Mouse (Mus musculus) brown adipose tissue, adult 24 weeks (tissue): ENCODE results near the gene Fancd2. TPM values are rescaled to one million over a fixed set of nuclear protein-coding genes. Genes with fewer than 3 reads are reported as not detected.

Source experiments
- H3K27ac ChIP-seq: fragments of 200-500 bp; replicated peaks from 2 replicates; pipeline ENCODE4 v1.5.1; 2012; ENCODE audit warnings: low read depth, mild to moderate bottlenecking, low read length
- H3K4me1 ChIP-seq: fragments of 200-500 bp; 2 replicates; pipeline ENCODE4 v1.6.1; 2012; ENCODE audit warnings: low read length, mixed read lengths; ENCODE audit not compliant: control insufficient read depth, insufficient read depth, insufficient read length
- H3K4me3 ChIP-seq: fragments of 200-500 bp; 2 replicates; pipeline ENCODE4 v1.5.1; 2012; ENCODE audit warnings: low read depth, mild to moderate bottlenecking, low read length, moderate library complexity; ENCODE audit not compliant: insufficient read depth
- polyA plus RNA-seq: library from polyadenylated mRNA; stranded (reverse); fragments of >200 nt; gene quantifications from 2 replicates; pipeline ENCODE4 v1.2.4, GENCODE M21; 2012; ENCODE audit not compliant: missing spikeins, insufficient read depth, insufficient read length

Gene Fancd2
- polyA plus RNA-seq, 1 experiment = 0.48 TPM

GRCm38 (mm10) chr6:113614997-113615396 is 83.5 kb downstream of the Fancd2 start:
- H3K4me3 ChIP-seq = no peak overlapping the region
- H3K27ac ChIP-seq = no peak overlapping the region
- no peaks in the 10 kb centered on the region for H3K4me1 ChIP-seq

DNA sequence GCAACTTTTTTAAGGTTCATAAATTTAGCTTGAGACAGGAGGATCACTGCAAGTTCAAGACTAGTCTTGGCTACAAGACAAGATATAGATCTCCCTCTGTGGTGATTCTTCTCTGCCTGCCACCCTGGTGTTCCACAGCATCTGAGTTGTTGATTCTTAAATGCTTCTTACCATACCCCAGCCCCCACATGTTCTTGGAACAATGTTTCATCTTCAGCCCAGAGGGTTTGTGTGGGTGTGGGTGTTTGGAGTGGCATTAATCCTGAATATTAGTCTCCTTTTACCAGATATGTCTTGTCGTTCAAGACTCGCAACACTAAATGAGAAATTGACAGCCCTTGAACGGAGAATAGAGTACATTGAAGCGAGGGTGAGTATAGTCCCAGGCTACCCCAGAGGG is 84.0 kb downstream of the Fancd2 start:
- Histone ChIP-seq H3K4me1 (no peaks in the 10 kb centered on the region), H3K27ac (no peak overlapping the region), H3K4me3 (no peak overlapping the region)

GRCm38 (mm10) chr6:113623386-113623785 is 91.9 kb downstream of the Fancd2 start:
- H3K4me3 ChIP-seq = peak overlapping the region; percentile 71
- peak overlapping the region; percentile 78 for H3K27ac ChIP-seq
- H3K4me1 ChIP-seq = no peaks in the 10 kb centered on the region

- H3K4me3 ChIP-seq = peak within 1 kb of the TSS; percentile 76
- peak within 1 kb of the TSS; percentile 78 for H3K27ac ChIP-seq
- no peaks in the 10 kb centered on the region for H3K4me1 ChIP-seq
These were observed 92.7 kb downstream of the Fancd2 start, which contains the start of gene Vhl for GRCm38 (mm10) chr6:113623941-113624751. Gene Vhl, plus strand, starts transcription at chr6:113623959.

DNA sequence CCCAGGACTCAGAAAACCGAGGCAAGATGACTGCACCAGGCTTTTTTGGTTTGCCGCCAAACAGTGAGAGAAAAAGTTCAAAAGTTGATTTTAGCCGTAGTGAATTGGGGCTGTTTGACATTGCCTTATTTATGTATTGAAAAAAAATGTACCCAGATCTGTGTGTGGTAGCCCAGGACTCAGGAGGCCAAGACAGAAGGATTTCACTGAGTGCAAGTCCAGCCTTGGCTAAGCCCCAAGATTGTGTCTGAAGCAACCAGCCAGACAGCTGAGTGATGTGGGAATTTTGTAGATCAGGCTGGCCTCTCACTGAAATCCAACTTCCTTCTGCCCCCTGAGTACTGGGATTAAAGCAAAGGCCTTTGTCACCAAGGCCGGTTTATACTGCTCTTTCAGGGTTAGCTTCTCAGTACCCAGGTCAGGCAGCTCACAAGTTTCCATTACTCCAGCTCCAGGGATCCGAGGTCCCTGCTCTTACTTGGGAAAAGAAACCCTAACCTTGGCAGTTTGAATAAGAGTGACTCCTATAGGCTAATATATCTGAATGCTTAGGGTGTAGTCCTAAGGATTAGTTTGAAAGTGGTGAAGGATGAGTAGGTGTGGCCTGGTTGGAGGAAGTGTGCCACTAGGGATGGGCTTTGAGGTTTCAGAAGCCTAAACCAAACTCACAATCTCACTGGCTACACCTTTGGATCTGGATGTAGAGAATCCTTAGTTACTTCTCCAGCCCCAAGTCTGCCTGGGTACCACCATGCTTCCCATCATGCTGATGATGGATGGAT is 93.7 kb downstream of the Fancd2 start:
- peak overlapping the region; percentile 57 for H3K27ac ChIP-seq
- peak overlapping the region; percentile 76 for H3K4me3 ChIP-seq
- no peaks in the 10 kb centered on the region for H3K4me1 ChIP-seq

DNA sequence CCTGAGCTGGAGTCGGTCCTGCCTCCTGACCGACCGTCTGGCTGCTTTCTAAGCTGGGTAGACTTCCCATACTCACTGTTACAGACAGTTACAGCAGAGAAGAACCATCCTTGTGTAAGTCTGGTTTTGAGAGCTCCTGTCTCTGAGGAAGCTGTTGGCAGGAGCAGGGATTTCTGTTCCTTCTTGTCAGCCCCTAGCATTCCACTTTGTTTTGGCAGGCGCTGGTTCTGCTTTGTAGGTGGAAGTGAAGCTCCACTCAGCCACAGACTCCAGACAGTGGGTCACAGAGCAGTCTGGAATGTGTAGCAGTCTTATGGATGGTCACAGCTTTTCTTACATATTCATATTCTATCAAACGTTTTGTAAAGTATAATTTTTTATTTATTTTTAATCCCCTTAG is 98.8 kb downstream of the Fancd2 start:
- Histone ChIP-seq H3K27ac (0 out of 2 replicates have a peak overlapping the region, but pooled peaks have one; percentile 10), H3K4me1 (no peaks in the 10 kb centered on the region), H3K4me3 (no peak overlapping the region)

GRCm38 (mm10) chr6:113632863-113633262 is 101.4 kb downstream of the Fancd2 start:
- Histone ChIP-seq H3K4me3 (no peak overlapping the region), H3K27ac (no peak overlapping the region), H3K4me1 (no peaks in the 10 kb centered on the region)

GRCm38 (mm10) chr6:113638302-113639040 is 107.0 kb downstream of the Fancd2 start, which contains the start of gene Irak2:
Gene Irak2, plus strand, starts transcription at chr6:113638467.
- Histone ChIP-seq H3K4me1 (peaks cover 22% of the 10 kb centered on the region), H3K27ac (peak within 1 kb of the TSS; percentile 95), H3K4me3 (peak within 1 kb of the TSS; percentile 76)

DNA sequence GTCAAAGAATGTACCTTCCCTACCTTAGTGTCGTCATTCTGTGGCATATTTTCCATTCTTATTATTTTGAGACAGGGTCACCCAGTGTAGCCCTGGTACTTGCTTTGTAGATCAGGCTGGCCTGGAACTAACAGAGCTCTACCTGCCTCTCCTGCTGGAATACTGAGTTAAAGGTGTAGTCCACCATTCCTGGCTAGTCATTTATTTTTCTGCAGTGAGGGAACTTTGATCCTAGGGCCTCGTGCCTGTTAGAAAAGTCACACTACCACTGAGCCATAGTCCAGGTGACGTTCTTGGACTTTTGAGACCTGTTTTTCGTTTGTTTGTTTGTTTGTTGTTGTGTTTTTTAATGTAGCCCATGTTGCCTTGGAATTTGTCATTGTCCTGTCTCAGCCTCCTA is 107.7 kb downstream of the Fancd2 start:
- Histone ChIP-seq H3K4me3 (peak overlapping the region; percentile 47), H3K27ac (peak overlapping the region; percentile 64), H3K4me1 (peaks cover 27% of the 10 kb centered on the region)

GRCm38 (mm10) chr6:113642605-113643004 is 111.1 kb downstream of the Fancd2 start:
- H3K4me3 ChIP-seq = no peak overlapping the region
- peaks cover 45% of the 10 kb centered on the region for H3K4me1 ChIP-seq
- peak overlapping the region; percentile 71 for H3K27ac ChIP-seq

GRCm38 (mm10) chr6:113643021-113643420 is 111.5 kb downstream of the Fancd2 start:
- Histone ChIP-seq H3K27ac (peak overlapping the region; percentile 71), H3K4me1 (peaks cover 45% of the 10 kb centered on the region), H3K4me3 (no peak overlapping the region)

GRCm38 (mm10) chr6:113643967-113644366 is 112.5 kb downstream of the Fancd2 start:
- Histone ChIP-seq H3K4me3 (no peak overlapping the region), H3K27ac (peak overlapping the region; percentile 98), H3K4me1 (peaks cover 49% of the 10 kb centered on the region)

DNA sequence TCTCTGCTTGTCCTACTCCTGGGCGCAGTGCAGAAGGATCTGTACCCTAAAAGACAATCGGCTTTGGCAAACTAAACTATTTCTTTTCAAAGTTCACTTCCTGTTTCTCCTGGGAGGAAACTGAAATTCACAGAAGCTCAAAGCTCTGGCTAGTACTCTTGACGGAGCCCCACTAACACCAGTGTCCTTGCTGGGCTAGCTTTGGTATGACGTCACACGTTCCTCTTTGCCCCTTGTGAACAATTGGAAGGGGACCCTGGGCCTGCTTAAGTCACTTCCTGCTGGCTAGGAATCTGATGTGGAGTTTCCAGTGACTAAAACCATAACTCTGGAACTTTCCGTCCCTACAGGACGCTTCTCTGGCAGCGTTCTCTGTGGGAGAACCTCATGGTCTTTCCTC is 113.3 kb downstream of the Fancd2 start:
- peak overlapping the region; percentile 98 for H3K27ac ChIP-seq
- H3K4me3 ChIP-seq = peak overlapping the region; percentile 8; the same call in 1 of the 2 replicates
- peaks cover 48% of the 10 kb centered on the region for H3K4me1 ChIP-seq
